Mouse (Mus musculus) lung, postnatal 0 days (tissue): ENCODE data around the gene Haao. TPM values are rescaled to one million over a fixed set of nuclear protein-coding genes. Genes with fewer than 3 reads are reported as not detected.

Experiments used
- ATAC-seq: fragments of 200-750 bp; cut with Nextera tagmentation; 2 replicates; pipeline ENCODE4 v1.8.0; 2017; ENCODE audit warnings: moderate library complexity
- DNase-seq: peaks from one replicate; pipeline ENCODE4 v3.0.0-alpha.2; 2016; ENCODE audit warnings: low spot score
- H3K27ac ChIP-seq: fragments of 300-500 bp; sonication (generic); 2 replicates; pipeline ENCODE4 v1.5.1; 2014; ENCODE audit warnings: antibody characterized with exemption, mild to moderate bottlenecking, low read length, mixed read lengths
- H3K27me3 ChIP-seq: fragments of 300-500 bp; sonication (generic); replicated peaks from 2 replicates; pipeline ENCODE4 v1.6.1; 2014; ENCODE audit warnings: low read length, mixed read lengths; ENCODE audit not compliant: insufficient read depth
- H3K36me3 ChIP-seq: fragments of 300-500 bp; sonication (generic); 2 replicates; pipeline ENCODE4 v1.6.1; 2014; ENCODE audit warnings: low read length, mixed read lengths; ENCODE audit not compliant: insufficient read depth
- H3K4me1 ChIP-seq: fragments of 300-500 bp; sonication (generic); 2 replicates; pipeline ENCODE4 v1.6.1; 2014; ENCODE audit warnings: antibody characterized with exemption, low read depth, low read length, mixed read lengths; ENCODE audit not compliant: insufficient read depth
- H3K4me2 ChIP-seq: fragments of 300-500 bp; sonication (generic); replicated peaks from 2 replicates; pipeline ENCODE4 v1.6.1; 2014; ENCODE audit warnings: low read depth, mild to moderate bottlenecking, low read length, moderate library complexity, mixed read lengths
- H3K4me3 ChIP-seq: fragments of 300-500 bp; sonication (generic); 2 replicates; pipeline ENCODE4 v1.5.1; 2014; ENCODE audit warnings: low read depth, low read length
- H3K9ac ChIP-seq: fragments of 300-500 bp; sonication (generic); replicated peaks from 2 replicates; pipeline ENCODE4 v1.6.1; 2014; ENCODE audit warnings: low read depth, mild to moderate bottlenecking
- H3K9me3 ChIP-seq: fragments of 300-500 bp; sonication (generic); 2 replicates; pipeline ENCODE4 v1.6.1; 2016; ENCODE audit warnings: low read length, mixed read lengths
- CTCF ChIP-seq: IDR thresholded peaks from 2 replicates; pipeline ENCODE4 v1.5.1; 2016; ENCODE audit warnings: antibody characterized with exemption, mild to moderate bottlenecking
- EP300 ChIP-seq: IDR thresholded peaks from 2 replicates; pipeline ENCODE4 v1.6.1; 2016; ENCODE audit warnings: antibody characterized with exemption, mild to moderate bottlenecking, control low read depth
- WGBS: fragments of 180-500 bp; shearing (Covaris S2); extraction: QIAGEN DNeasy Blood & Tissue Kit; methylation state at CpG from one replicate; pipeline ENCODE4 v1.1.7; 2014; 5-methylcytosine and 5-hydroxymethylcytosine counted together
- polyA plus RNA-seq: library from polyadenylated mRNA; unstranded; fragments of >200 nt; fragmentation: Nextera tagmentation; extraction: Ambion mirVana; gene quantifications from 2 replicates; pipeline ENCODE4 v1.2.1, GENCODE M21; 2015

The Haao gene
- polyA plus RNA-seq, 1 experiment from 2014 or later = 1.6 TPM

- Histone ChIP-seq H3K27me3 (no peaks in the 10 kb centered on the region), H3K4me1 (no peaks in the 10 kb centered on the region), H3K27ac (peak overlapping the region; percentile 78), H3K36me3 (no peaks in the 10 kb centered on the region), H3K9ac (no peak overlapping the region), H3K9me3 (no peaks in the 10 kb centered on the region), H3K4me2 (no peak overlapping the region), H3K4me3 (no peak overlapping the region)
- ATAC-seq (peak; percentile 78), DNase-seq (peak; percentile 83)
- WGBS = 53% methylated on average over 19 of the region's 19 CpGs
- no peak for TF ChIP-seq EP300
- no peak for TF ChIP-seq CTCF
These were observed 25.8 kb upstream of the Haao start for GRCm38 (mm10) chr17:83873363-83874141.

DNA sequence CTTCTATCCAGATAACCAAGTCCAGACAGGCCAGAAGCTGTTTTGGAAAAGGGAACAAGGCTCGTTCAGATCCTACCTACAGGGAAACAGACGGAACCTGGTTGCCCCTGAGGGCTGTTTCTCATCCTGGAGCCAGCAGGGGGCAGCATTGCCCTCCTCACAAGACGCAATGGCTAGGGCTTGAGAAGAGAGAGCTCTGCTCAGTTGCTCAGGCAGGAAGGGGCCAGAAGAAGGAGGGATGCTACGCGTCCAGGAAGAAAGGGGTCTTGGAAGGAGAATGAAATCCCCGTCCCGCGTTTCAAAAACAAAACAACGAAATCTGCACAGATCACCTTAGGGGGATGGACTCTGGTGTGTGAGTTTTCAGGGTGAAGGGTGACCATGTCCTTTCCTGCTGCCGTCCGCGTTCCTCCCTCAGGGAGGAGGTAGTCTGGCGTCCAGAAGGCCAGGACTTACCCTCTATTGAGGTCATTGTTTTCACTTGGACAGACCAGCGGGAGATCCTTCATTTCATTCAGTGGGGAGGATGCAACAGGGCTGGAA lies 25.1 kb upstream of the Haao start:
- H3K9ac ChIP-seq = no peak overlapping the region
- peak overlapping the region; percentile 78; the same call in 1 of the 2 replicates for H3K27ac ChIP-seq

GRCm38 (mm10) chr17:83871354-83871753 lies 23.6 kb upstream of the Haao start:
- DNase-seq (no peak), ATAC-seq (no peak)
- Histone ChIP-seq H3K9ac (no peak overlapping the region), H3K4me1 (no peaks in the 10 kb centered on the region), H3K4me2 (no peak overlapping the region), H3K4me3 (no peak overlapping the region), H3K9me3 (no peaks in the 10 kb centered on the region), H3K27me3 (no peaks in the 10 kb centered on the region), H3K36me3 (no peaks in the 10 kb centered on the region), H3K27ac (no peak overlapping the region)
- whole genome bisulfite sequencing = 84% methylated on average over 5 of the region's 5 CpGs
- TF ChIP-seq EP300 (no peak), CTCF (no peak)

More for the DNA sequence above, 25.1 kb upstream of the Haao start:
- H3K4me1 ChIP-seq = no peaks in the 10 kb centered on the region
- no peaks in the 10 kb centered on the region for H3K27me3 ChIP-seq
- ATAC-seq = peak; percentile 78
- WGBS = 14% methylated on average over 14 of the region's 14 CpGs
- H3K4me3 ChIP-seq = no peak overlapping the region
- DNase-seq = peak; percentile 90
- H3K36me3 ChIP-seq = no peaks in the 10 kb centered on the region
- TF ChIP-seq CTCF (peak; percentile 96), EP300 (no peak)
- H3K4me2 ChIP-seq = no peak overlapping the region
- no peaks in the 10 kb centered on the region for H3K9me3 ChIP-seq

DNA sequence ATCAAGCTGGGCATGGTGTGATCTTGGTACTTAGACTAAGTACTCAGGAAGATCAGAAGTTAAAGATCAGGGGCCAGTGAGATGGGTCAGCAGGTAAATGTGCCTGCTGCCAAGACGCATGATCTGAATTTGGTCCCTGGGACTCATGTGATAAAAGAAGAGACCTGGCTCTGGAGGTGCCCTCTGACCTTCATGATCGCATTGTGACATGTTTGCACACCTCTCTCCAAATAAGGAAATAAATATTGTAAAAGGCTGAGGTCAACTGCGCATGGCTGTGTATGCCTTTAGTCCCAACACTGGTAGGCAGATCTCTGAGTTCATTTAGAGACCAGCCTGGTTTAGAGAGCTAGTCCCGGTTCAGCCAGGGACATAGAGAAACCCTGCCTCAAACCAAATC lies 22.6 kb upstream of the Haao start:
- H3K27ac ChIP-seq = no peak overlapping the region
- TF ChIP-seq EP300 (no peak), CTCF (no peak)
- no peak overlapping the region for H3K9ac ChIP-seq
- H3K36me3 ChIP-seq = no peaks in the 10 kb centered on the region
- H3K27me3 ChIP-seq = no peaks in the 10 kb centered on the region
- no peak overlapping the region for H3K4me2 ChIP-seq
- H3K4me1 ChIP-seq = no peaks in the 10 kb centered on the region
- WGBS = 77% methylated on average over 4 of the region's 4 CpGs
- ATAC-seq (no peak), DNase-seq (no peak)
- H3K9me3 ChIP-seq = no peaks in the 10 kb centered on the region
- no peak overlapping the region for H3K4me3 ChIP-seq

- TF ChIP-seq EP300 (no peak), CTCF (peak; percentile 81)
- WGBS = 19% methylated on average over 10 of the region's 10 CpGs
- Histone ChIP-seq H3K36me3 (no peaks in the 10 kb centered on the region), H3K4me1 (no peaks in the 10 kb centered on the region), H3K9ac (no peak overlapping the region), H3K4me2 (no peak overlapping the region), H3K27ac (no peak overlapping the region), H3K4me3 (no peak overlapping the region), H3K9me3 (no peaks in the 10 kb centered on the region), H3K27me3 (no peaks in the 10 kb centered on the region)
- ATAC-seq = no peak
- DNase-seq = peak; percentile 67
These were observed 18.8 kb upstream of the Haao start for GRCm38 (mm10) chr17:83866582-83866981.

GRCm38 (mm10) chr17:83865366-83865765 lies 17.6 kb upstream of the Haao start:
- no peak for ATAC-seq

More at GRCm38 (mm10) chr17:83865366-83865765, 17.6 kb upstream of the Haao start:
- 68% methylated on average over 7 of the region's 7 CpGs for WGBS
- H3K36me3 ChIP-seq = no peaks in the 10 kb centered on the region
- no peaks in the 10 kb centered on the region for H3K4me1 ChIP-seq
- H3K4me3 ChIP-seq = no peak overlapping the region
- H3K27me3 ChIP-seq = no peaks in the 10 kb centered on the region
- H3K9ac ChIP-seq = no peak overlapping the region
- H3K27ac ChIP-seq = no peak overlapping the region
- no peak for DNase-seq
- no peaks in the 10 kb centered on the region for H3K9me3 ChIP-seq
- H3K4me2 ChIP-seq = no peak overlapping the region
- TF ChIP-seq CTCF (no peak), EP300 (no peak)
